In genomic region chr7:29437072-29437471, GRCm38 (mm10) we compare ENCODE assay signal across 17 mouse cellular contexts.
DNase-seq lines count a peak whose midpoint lies in the region; ATAC-seq and TF ChIP-seq lines count a peak whose summit lies in the region.
"Had no signal": no experiment of that assay in that cellular context is flagged by ENCODE, and none has a peak within 500 bp of the region (broad histone marks: within the 10 kb centered on the region; RNA-seq: fewer than 3 reads in every experiment).

No protein-coding gene starts in this region.

- peaks cover 8% of the 10 kb centered on the region; the same call in 1 of the 2 replicates for H3K4me1 ChIP-seq in lung, embryonic 14.5 days (ENCODE audit: insufficient read depth)
- peaks cover 14% of the 10 kb centered on the region for H3K4me1 ChIP-seq in lung, adult 2 months (ENCODE audit: control insufficient read depth, insufficient read depth, low read length)
- peaks cover 33% of the 10 kb centered on the region for H3K4me1 ChIP-seq in intestine, embryonic 16.5 days (ENCODE audit: control insufficient read depth, insufficient read depth, low read length)

- no peak overlapping the region for H3K4me3 ChIP-seq in lung, embryonic 14.5 days (ENCODE audit: low read depth, low read length)
- no peak overlapping the region for H3K4me3 ChIP-seq in lung, adult 2 months (replicated peaks; ENCODE audit: extremely low read depth, low read depth, low read length)
- no peak overlapping the region for H3K4me3 ChIP-seq in intestine, embryonic 16.5 days (ENCODE audit: low read length)
- H3K4me3 ChIP-seq: heart, embryonic 10.5 days; liver, embryonic 13.5 days had no signal

- WGBS in lung, embryonic 14.5 days, result 59% methylated on average over 10 of the region's 10 CpGs
- 73% methylated on average over 10 of the region's 10 CpGs for WGBS in lung, adult 2 months
- WGBS in intestine, embryonic 16.5 days, result 73% methylated on average over 10 of the region's 10 CpGs

- H3K9ac ChIP-seq in lung, embryonic 14.5 days, result no peak overlapping the region
- H3K9ac ChIP-seq in intestine, embryonic 16.5 days (ENCODE audit: low read depth, low read length), result no peak overlapping the region
- H3K9ac ChIP-seq: hindbrain, embryonic 14.5 days; liver, embryonic 13.5 days had no signal

- no peaks in the 10 kb centered on the region for H3K36me3 ChIP-seq in lung, embryonic 14.5 days (ENCODE audit: insufficient read depth)
- H3K36me3 ChIP-seq in intestine, embryonic 16.5 days (ENCODE audit: control insufficient read depth, insufficient read depth, low read length), result no peaks in the 10 kb centered on the region
- H3K36me3 ChIP-seq: heart, embryonic 10.5 days; liver, embryonic 13.5 days had no signal

- no peak for ATAC-seq in lung, embryonic 14.5 days (ENCODE audit: insufficient read depth)
- ATAC-seq in intestine, embryonic 16.5 days, result peak; percentile 30; the same call in 1 of the 2 replicates

- no peak for TF ChIP-seq CTCF in lung, embryonic 14.5 days (IDR thresholded peaks at IDR 0.05; ENCODE audit: low read depth)
- TF ChIP-seq CTCF in lung, adult 2 months (IDR thresholded peaks at IDR 0.05; ENCODE audit: insufficient read depth, low read length), result no peak

- DNase-seq in gastrocnemius, adult 18-20 months (ENCODE audit: low spot score), result peak; percentile 68
- DNase-seq in gastrocnemius, postnatal 10 days, result no peak
- DNase-seq in lung, embryonic 14.5 days, result no peak
- DNase-seq in lung, adult 2 months, result no peak
- DNase-seq in skeletal muscle tissue, adult 2 months (ENCODE audit: low read depth, low spot score), result peak; percentile 27
- DNase-seq in testis, postnatal 14 days (ENCODE audit: low spot score), result no peak
- no peak for DNase-seq in layer of hippocampus, adult 9-11 months
- DNase-seq: B cell, adult 2 months; cerebellum, postnatal 10 days; kidney, adult 18-20 months; left cerebral cortex, postnatal 4 days; liver, embryonic 13.5 days; right cerebral cortex, postnatal 25 days; thymus, postnatal 36 days had no signal

- H3K27me3 ChIP-seq in lung, embryonic 14.5 days (ENCODE audit: insufficient read depth, low read length), result no peaks in the 10 kb centered on the region
- H3K27me3 ChIP-seq in intestine, embryonic 16.5 days (replicated peaks; ENCODE audit: control insufficient read depth, insufficient read depth, low read length), result no peaks in the 10 kb centered on the region
- H3K27me3 ChIP-seq: liver, embryonic 13.5 days had no signal

- H3K9me3 ChIP-seq in lung, embryonic 14.5 days (ENCODE audit: low read depth, low read length), result no peaks in the 10 kb centered on the region
- H3K9me3 ChIP-seq in intestine, embryonic 16.5 days (ENCODE audit: control insufficient read depth, low read length), result no peaks in the 10 kb centered on the region
- H3K9me3 ChIP-seq: heart, embryonic 10.5 days; liver, embryonic 13.5 days had no signal

- peak overlapping the region; percentile 65; the same call in 1 of the 2 replicates for H3K27ac ChIP-seq in lung, embryonic 14.5 days (ENCODE audit: low read depth)
- H3K27ac ChIP-seq in intestine, embryonic 16.5 days (ENCODE audit: low read length), result peak overlapping the region; percentile 8
- H3K27ac ChIP-seq: heart, embryonic 10.5 days; hindbrain, embryonic 14.5 days; liver, embryonic 13.5 days had no signal

- no peak overlapping the region for H3K4me2 ChIP-seq in lung, embryonic 14.5 days
- no peak overlapping the region for H3K4me2 ChIP-seq in intestine, embryonic 16.5 days (ENCODE audit: low read depth, low read length)
- H3K4me2 ChIP-seq: hindbrain, embryonic 14.5 days; liver, embryonic 13.5 days had no signal

- TF ChIP-seq POLR2A in lung, adult 2 months (IDR thresholded peaks at IDR 0.05; ENCODE audit: borderline replicate concordance, extremely low read depth, low read depth, low read length), result no peak

Comparison
In these comparisons a context has a peak if more than half of its experiments do, and no peak if none do; other contexts are left out.
1. DNase-seq: peak in gastrocnemius, adult 18-20 months (single experiment) and skeletal muscle tissue, adult 2 months (single experiment); none in gastrocnemius, postnatal 10 days (single experiment), lung, embryonic 14.5 days (single experiment), lung, adult 2 months (single experiment), testis, postnatal 14 days (single experiment) and layer of hippocampus, adult 9-11 months (single experiment).